Mouse (Mus musculus) liver, adult 2 months (tissue): ENCODE data around the gene Opa3. TPM values are rescaled to one million over a fixed set of nuclear protein-coding genes. Genes with fewer than 3 reads are reported as not detected.

Source experiments
- DNase-seq: peaks from one replicate; pipeline ENCODE4 v3.0.0-alpha.2; 2011; ENCODE audit warnings: low read depth, low spot score; ENCODE audit errors: extremely low read depth
- H3K27ac ChIP-seq: fragments of 200-500 bp; replicated peaks from 2 replicates; pipeline ENCODE4 v1.5.1; 2012; ENCODE audit warnings: low read depth, mild to moderate bottlenecking, control low read depth, inconsistent platforms, low read length; ENCODE audit not compliant: insufficient read depth
- H3K27me3 ChIP-seq: fragments of 200-500 bp; 2 replicates; pipeline ENCODE4 v1.6.1; 2012; ENCODE audit warnings: mild to moderate bottlenecking, moderate library complexity, low read length, inconsistent platforms; ENCODE audit not compliant: control insufficient read depth, insufficient read depth
- H3K36me3 ChIP-seq: fragments of 200-500 bp; 2 replicates; pipeline ENCODE4 v1.6.1; 2012; ENCODE audit warnings: low read length, inconsistent platforms; ENCODE audit not compliant: control insufficient read depth, insufficient read depth
- H3K4me1 ChIP-seq: fragments of 200-500 bp; 2 replicates; pipeline ENCODE4 v1.6.1; 2011; ENCODE audit warnings: low read length; ENCODE audit not compliant: control insufficient read depth, insufficient read depth
- H3K4me3 ChIP-seq: fragments of 200-500 bp; 2 replicates; pipeline ENCODE4 v1.5.1; 2011; ENCODE audit warnings: low read depth, mild to moderate bottlenecking, control low read depth, low read length, moderate library complexity; ENCODE audit not compliant: insufficient read depth
- H3K79me2 ChIP-seq: fragments of 200-500 bp; 2 replicates; pipeline ENCODE4 v1.6.1; 2012; ENCODE audit warnings: inconsistent platforms, mild to moderate bottlenecking, low read length, moderate library complexity; ENCODE audit not compliant: control insufficient read depth, insufficient read depth
- H3K9ac ChIP-seq: fragments of 200-500 bp; 2 replicates; pipeline ENCODE4 v1.6.1; 2012; ENCODE audit warnings: low read depth, mild to moderate bottlenecking, control low read depth, inconsistent platforms, low read length
- CTCF ChIP-seq: fragments of 200-500 bp; IDR thresholded peaks from 2 replicates; pipeline ENCODE4 v1.5.1; 2011; ENCODE audit warnings: low read depth, low read length, control low read depth
- POLR2A ChIP-seq: fragments of 200-500 bp; IDR thresholded peaks from 2 replicates; pipeline ENCODE4 v1.6.1; 2011; ENCODE audit warnings: low read length, control low read depth; ENCODE audit not compliant: insufficient read depth; ENCODE audit errors: extremely low read depth
- WGBS: fragments of 180-500 bp; shearing (Covaris S2); methylation state at CpG from one replicate; pipeline ENCODE4 v1.1.7; 2018; 5-methylcytosine and 5-hydroxymethylcytosine counted together
- polyA plus RNA-seq: library from polyadenylated mRNA; depleted of rRNA; stranded (reverse); fragments of >200 nt; gene quantifications from 2 replicates; pipeline ENCODE4 v1.2.3, GENCODE M21; 2012
- total RNA-seq: library from RNA; depleted of rRNA; stranded (reverse); fragments of >200 nt; gene quantifications from 2 replicates; pipeline ENCODE4 v1.2.3, GENCODE M21; 2014

Gene Opa3
- total and polyA plus RNA-seq, 2 experiments = 12.9 to 34.1 TPM

GRCm38 (mm10) chr7:19300501-19301421, 72.6 kb downstream of the Opa3 start:
- Histone ChIP-seq H3K79me2 (no peaks in the 10 kb centered on the region), H3K4me1 (no peaks in the 10 kb centered on the region), H3K36me3 (no peaks in the 10 kb centered on the region), H3K9ac (no peak overlapping the region), H3K4me3 (peak overlapping the region; percentile 55), H3K27me3 (no peaks in the 10 kb centered on the region), H3K27ac (no peak overlapping the region)
- TF ChIP-seq POLR2A (no peak), CTCF (peak; percentile 98)
- under 1% methylated on average over 29 of the region's 29 CpGs for WGBS
- DNase-seq = peak; percentile 83

DNA sequence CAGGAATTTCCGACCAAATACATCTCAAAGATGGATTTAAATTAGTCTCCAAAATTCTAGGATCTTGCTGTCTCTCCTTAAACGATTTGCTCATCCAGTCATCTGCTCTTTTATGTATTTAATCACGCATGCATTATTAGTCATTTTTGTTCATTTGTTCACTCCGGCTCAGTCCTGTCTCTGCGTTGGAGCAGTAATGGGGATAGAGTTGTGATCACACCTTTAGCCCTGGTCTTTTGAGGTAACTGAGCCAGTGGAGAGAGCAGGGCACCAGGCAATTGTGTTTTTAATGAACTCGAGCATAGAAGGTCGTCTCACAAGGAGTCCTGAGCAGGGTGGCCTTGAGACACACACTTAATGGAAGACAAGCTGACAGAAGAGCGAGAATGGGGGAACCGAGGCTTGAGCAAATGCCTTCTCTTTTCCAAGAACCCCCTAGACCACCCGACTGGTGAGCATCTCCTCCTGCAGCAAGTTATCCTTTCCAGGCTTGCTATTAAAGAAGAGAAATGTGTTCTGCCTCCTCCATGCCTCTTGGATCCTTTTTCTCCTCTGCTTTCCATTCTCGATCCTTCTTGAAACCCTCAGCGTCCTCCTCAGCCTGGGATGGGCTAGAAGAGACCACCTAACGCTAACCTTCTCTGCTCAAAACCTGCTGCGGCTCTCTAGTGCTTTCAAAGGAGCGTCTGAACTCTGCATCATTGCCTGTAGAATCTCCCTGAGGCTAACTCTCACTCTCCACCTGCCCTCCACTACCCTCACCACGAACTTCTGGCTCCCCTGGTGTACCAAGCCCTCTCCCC, 73.5 kb downstream of the Opa3 start:
- WGBS = 12% methylated on average over 16 of the region's 16 CpGs
- Histone ChIP-seq H3K27me3 (no peaks in the 10 kb centered on the region), H3K36me3 (no peaks in the 10 kb centered on the region), H3K27ac (no peak overlapping the region), H3K4me3 (no peak overlapping the region), H3K79me2 (no peaks in the 10 kb centered on the region), H3K9ac (no peak overlapping the region), H3K4me1 (no peaks in the 10 kb centered on the region)
- DNase-seq = no peak
- TF ChIP-seq POLR2A = no peak
- TF ChIP-seq CTCF = no peak

- no peaks in the 10 kb centered on the region for H3K36me3 ChIP-seq
- no peaks in the 10 kb centered on the region for H3K27me3 ChIP-seq
- TF ChIP-seq CTCF = no peak
- no peak for TF ChIP-seq POLR2A
- no peak overlapping the region for H3K4me3 ChIP-seq
- no peaks in the 10 kb centered on the region for H3K79me2 ChIP-seq
- no peak overlapping the region for H3K27ac ChIP-seq
- no peak overlapping the region for H3K9ac ChIP-seq
- H3K4me1 ChIP-seq = no peaks in the 10 kb centered on the region
- DNase-seq = no peak
- WGBS = 50% methylated on average over 13 of the region's 13 CpGs
Observed at GRCm38 (mm10) chr7:19302264-19303045, 74.3 kb downstream of the Opa3 start.

DNA sequence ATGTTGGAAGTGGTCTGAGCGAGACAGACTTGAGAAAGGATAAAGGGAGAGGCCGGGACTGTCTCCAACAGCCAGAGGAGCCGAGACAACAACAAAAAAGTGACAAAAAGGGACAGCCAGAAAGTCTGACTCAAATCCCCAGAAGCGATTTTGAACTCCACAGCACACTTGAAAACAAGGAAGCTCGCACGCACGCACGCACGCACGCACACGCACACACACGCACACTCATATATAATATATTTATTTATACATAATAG, 74.8 kb downstream of the Opa3 start:
- no peak overlapping the region for H3K4me3 ChIP-seq
- no peaks in the 10 kb centered on the region for H3K27me3 ChIP-seq
- no peaks in the 10 kb centered on the region for H3K36me3 ChIP-seq
- H3K4me1 ChIP-seq = no peaks in the 10 kb centered on the region
- no peak overlapping the region for H3K27ac ChIP-seq
- no peak for DNase-seq
- no peak for TF ChIP-seq CTCF
- no peak for TF ChIP-seq POLR2A
- H3K79me2 ChIP-seq = no peaks in the 10 kb centered on the region
- WGBS = 83% methylated on average over 12 of the region's 12 CpGs
- H3K9ac ChIP-seq = no peak overlapping the region

GRCm38 (mm10) chr7:19303770-19304169, 75.6 kb downstream of the Opa3 start:
- no peaks in the 10 kb centered on the region for H3K27me3 ChIP-seq
- 0 out of 2 replicates have a peak overlapping the region, but pooled peaks have one; percentile 29 for H3K9ac ChIP-seq
- no peak for DNase-seq
- H3K36me3 ChIP-seq = no peaks in the 10 kb centered on the region
- H3K79me2 ChIP-seq = no peaks in the 10 kb centered on the region
- TF ChIP-seq CTCF = peak; percentile 88
- no peak for TF ChIP-seq POLR2A
- no peak overlapping the region for H3K27ac ChIP-seq
- H3K4me3 ChIP-seq = no peak overlapping the region; the same call in 1 of the 2 replicates
- WGBS = 6% methylated on average over 16 of the region's 16 CpGs
- no peaks in the 10 kb centered on the region for H3K4me1 ChIP-seq
